Mouse (Mus musculus): ENCODE measurements around the gene Asic3.
"Not testable (repeated sequence)": the region's sequence is repeated elsewhere in the genome, so short reads cannot be mapped to it uniquely, and the experiment has no call there.

Asic3 gene

DNA sequence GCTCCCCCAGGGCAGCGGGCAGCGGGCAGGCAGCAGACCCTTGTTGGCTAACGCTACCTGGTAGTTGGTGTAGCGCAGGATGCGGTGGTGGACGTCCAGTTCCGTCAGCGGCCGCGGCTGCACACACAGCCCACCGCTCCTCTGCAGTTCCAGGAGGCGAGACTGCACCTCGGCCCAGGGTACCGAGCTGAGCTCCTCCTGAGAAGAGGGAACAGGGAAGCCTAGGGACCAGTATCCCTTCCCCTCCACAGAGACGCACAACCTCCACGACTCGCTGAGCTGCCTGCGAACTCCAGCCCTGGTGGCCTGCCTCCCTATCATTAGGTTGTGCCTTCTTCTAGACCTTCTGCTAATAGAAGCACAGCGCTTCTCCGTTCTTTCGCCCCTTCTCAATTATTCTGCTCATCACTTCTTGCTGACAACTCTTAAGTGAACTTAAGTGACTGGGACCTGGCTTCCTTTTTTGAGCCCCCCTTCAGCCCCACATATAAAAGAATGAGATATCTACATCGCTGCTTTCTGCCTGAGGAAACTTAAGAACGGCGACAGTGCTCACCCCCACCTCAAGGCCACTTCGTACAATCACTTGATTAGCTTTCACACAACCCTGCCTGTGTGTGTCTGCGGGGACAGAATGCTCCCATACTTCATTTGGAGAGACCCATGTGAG, 24.8 kb upstream of the Asic3 start:
- no peak for DNase-seq (ENCODE audit: low spot score)

DNA sequence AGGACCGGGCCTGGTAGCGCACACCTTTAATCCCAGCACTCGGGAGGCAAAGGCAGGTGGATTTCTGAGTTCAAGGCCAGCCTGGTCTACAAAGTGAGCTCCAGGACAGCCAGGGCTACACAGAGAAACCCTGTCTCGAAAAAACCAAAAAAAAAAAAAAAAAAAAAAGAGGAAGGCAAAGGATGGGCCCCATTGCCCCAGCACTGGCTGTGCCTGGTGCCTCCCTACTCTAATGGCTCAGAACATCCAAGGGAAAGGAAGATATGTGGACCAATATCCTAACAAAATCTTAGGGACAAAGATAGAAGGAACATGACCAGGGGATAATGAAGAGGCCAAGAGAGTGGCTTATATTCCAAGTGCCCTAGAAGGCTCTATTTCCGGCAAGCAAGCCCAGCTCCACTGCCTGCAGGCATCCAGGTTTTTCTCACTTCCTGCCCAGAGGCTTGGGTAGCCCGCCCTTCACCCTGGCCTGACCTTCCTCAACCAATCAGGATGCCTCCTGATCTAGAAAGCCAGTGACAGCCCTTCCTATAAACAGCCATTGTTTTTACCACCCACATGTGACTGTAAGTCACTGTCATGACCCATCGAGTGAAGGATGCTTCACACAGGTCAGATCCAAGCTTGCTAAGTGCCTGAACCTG, 24.1 kb upstream of the Asic3 start:
- DNase-seq (ENCODE audit: low spot score) = peak; percentile 72

DNA sequence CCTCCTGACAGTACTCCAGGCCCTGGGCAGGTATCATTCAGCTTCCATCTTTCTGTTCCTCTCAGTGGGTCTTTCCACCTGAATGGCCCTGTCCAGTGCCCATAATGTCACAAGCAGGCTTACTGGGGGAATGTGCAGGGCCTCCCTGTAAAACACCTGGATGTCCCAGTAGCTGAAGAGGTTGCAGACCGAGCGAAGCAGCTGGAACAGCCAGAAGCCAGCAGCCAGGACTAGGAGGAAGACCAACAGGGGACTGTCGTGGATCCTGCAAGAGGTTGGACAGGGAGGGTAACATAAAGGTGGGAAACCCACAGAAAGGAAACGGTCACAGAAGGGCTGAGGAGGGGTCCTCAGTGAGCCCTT, 23.6 kb upstream of the Asic3 start:
- DNase-seq (ENCODE audit: low spot score) = no peak

DNA sequence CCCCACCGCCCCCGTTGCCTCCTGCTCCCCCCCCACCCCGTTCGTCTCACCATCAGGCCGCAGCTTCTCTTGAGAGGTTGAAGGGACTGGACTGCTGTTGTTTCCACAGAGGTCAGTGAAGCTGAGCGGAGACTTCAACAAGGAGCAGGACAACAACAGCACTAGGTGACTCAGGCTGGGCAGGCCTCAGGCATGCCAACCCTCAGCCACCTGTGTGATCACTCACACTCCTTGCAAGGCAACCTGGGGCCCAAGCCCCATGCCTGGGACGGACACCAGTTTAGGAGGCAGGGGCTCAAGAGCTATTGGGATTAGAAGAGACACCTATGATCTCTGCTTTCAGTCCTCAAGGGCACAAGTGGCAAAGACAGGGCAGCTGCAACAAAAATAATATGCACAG, 21.3 kb upstream of the Asic3 start, which contains the start of gene Atg9b:
Atg9b (minus strand) TSS at position 280 of the 400 bp plus-strand sequence.
- DNase-seq (ENCODE audit: low spot score) = no peak

DNA sequence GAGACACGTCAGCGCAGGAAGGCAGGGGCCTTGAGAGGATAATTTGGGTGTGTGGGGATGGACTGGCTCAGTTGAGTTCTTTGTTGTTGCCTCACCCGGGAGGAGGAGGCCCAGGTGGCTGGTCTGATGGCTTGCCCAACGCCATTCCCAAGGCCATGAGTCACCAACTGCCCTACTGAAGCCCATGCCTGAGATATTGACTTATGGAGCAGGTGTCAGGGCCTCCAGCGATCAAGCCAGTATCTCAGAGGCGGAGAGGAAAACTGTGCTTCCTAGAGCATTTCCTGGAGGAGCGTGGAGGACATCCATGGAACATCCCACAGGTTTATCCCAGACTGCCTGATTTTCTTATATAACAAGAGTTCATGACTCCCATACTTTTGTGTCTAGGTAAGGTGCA, 20.5 kb upstream of the Asic3 start:
- DNase-seq (ENCODE audit: low spot score) = no peak

DNA sequence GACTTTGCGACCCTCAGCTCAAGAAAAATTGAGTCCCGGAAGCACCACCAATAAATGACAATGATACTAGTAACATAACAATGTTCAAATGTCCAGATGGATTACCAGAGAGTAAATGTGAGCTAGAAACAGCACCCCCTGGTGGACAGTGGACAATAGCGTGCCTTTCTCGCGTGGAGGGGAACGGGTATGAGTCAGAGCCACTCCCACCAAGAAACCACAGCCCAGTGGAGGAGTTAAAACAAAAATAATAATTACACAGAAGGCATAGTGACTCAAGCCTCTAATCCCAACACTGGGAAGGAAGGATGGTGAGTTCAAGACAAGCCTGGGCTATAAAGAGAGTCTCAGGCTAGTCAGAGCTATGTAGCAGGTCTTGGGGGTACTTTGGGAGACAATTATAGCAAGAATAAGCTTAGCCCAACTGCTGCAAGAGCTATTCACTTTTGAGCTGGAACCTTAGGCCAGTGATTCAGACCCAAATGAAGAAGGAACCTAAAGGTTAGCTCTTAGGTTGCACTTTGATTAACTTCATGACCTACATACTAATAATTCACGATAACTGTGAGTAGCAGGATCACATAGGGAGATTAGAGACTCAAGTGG, 19.7 kb upstream of the Asic3 start, which contains the start of gene Abcb8:
Abcb8 (plus strand) TSS at position 272 of the 606 bp plus-strand sequence.
- peak; percentile 89 for DNase-seq (ENCODE audit: low spot score)

DNA sequence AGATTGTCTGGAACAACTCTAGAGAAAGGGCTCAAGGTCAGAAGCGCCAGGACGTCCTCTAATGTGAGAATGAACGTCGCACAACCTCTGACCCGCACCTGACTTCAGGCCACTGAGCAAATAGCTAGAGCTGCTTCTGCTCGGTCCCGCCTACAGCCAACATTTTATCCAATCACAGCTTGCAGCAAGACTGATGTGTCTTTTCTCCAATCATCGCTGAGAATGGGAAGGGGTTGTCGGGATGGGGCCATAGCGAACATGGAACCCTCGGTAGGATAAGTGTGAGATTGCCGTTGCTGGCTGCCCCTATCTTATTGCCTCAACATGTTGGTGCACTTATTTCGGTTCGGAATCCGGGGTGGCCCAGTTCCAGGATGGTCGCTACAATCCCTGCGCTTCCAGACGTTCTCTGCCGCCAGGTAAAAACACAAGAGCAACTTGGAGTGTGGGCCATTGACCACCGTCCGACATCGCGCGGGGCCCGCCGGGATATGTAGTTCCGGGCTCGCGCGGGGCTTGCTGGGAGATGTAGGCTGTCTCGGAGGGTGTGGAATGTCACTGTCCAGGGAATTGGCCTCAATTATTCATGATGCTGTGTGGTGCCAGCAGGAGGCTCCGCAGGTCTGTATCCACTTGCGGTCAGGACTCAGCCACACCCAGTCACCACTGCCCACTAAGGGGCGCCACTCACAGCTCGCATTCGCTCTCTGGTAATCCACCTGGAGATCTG, 18.9 kb upstream of the Asic3 start:
- peak; percentile 98 for DNase-seq (ENCODE audit: low spot score)

DNA sequence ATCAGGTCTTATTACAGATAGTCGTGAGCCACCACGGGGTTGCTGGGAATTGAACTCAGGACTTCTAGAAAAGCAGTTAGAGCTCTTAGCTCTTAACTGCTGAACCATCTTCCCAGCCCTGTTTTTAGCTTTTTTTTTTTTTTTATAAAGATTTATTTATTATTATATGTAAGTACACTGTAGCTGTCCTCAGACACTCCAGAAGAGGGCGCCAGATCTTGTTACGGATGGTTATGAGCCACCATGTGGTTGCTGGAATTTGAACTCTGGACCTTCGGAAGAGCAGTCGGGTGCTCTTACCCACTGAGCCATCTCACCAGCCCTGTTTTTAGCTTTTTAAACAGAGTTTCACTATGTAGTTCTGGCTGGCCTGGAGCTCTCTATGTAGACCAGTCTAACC, 16.9 kb upstream of the Asic3 start:
- not testable (repeated sequence) for DNase-seq (ENCODE audit: low spot score)

DNA sequence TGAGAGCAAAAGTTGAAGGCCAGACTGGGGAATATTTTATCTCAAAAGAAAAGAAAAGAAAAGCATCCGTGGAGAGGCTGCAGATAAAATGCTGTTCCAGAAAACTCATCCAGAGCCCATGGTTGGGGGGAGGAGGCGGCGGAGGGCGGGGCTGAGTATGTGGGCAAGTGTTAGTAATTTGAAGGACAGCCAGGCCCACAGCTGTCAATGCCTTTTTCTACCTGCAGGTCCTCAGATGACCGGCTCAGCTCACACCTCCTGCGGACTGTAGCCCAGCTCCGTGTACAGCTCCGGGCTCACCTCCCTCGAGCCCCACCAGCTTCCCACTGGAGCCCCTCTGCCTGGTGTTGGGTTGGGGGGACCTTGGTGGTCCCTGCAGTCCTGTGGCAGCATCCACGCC, 13.5 kb upstream of the Asic3 start:
- no peak for DNase-seq (ENCODE audit: low spot score)

DNA sequence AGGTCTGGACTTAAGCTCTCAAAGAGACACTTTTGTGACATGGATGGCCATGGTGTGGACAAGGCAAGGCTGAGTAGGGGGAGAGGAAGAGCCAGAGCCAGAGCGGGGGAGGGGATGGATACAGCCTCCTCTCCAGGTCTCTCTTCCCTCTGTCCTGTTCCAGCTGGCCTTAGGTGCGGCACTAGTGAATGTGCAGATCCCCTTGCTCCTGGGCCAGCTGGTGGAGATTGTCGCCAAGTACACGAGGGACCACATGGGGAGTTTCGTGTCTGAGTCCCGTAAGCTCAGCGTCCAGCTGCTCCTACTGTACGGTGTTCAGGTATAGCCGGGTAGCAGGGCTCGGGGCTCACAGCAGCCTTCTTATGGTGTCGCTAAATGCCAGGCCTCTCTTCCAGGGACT, 12.8 kb upstream of the Asic3 start:
- no peak for DNase-seq (ENCODE audit: low spot score)

DNA sequence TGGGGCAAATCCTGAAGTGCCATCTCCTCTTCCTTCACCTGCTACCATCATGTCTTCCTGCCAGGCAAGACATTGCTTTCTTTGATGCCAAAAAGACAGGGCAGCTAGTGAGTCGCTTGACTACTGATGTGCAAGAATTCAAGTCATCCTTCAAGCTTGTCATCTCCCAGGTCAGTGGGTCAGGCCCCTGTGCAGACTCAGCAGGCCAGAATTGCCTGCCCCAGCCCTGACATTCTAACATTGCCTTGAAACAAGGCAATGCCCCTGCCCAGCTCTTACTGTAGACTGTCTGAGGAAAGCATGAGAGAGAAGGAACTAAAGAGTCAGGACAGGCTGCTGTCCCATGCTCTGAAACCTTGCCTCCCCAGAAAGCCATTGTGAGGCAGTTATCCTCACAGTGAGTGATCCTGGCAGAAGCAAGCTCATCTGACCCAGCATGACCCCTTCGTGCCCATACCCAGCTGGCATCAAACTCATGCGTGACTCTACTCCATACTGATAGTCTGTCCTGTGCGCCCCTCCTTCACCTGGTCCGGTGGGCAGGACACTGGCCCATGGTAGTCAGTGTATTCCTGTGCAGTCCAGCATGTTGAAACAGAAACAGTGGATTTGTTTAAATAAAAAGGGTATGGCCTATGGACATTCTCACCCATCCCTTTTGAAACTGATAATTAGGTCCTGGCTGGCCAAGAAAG, 12.1 kb upstream of the Asic3 start:
- no peak for DNase-seq (ENCODE audit: low spot score)

DNA sequence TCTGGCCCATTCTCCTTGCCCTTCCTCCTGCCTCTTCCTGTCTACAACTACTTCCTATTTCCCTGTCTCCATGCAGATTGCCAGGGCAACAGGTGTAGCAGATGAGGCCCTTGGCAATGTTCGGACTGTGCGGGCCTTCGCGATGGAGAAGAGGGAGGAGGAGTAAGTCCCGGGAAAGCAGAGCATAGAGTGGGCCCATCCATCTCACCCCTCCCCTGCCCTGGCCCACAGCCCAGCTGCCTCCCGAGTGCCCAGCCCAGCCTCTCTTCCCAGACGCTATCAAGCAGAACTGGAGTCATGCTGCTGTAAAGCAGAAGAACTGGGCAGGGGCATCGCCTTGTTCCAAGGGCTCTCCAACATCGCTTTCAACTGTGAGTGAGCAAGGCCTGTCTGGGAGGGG, 11.2 kb upstream of the Asic3 start:
- no peak for DNase-seq (ENCODE audit: low spot score)

DNA sequence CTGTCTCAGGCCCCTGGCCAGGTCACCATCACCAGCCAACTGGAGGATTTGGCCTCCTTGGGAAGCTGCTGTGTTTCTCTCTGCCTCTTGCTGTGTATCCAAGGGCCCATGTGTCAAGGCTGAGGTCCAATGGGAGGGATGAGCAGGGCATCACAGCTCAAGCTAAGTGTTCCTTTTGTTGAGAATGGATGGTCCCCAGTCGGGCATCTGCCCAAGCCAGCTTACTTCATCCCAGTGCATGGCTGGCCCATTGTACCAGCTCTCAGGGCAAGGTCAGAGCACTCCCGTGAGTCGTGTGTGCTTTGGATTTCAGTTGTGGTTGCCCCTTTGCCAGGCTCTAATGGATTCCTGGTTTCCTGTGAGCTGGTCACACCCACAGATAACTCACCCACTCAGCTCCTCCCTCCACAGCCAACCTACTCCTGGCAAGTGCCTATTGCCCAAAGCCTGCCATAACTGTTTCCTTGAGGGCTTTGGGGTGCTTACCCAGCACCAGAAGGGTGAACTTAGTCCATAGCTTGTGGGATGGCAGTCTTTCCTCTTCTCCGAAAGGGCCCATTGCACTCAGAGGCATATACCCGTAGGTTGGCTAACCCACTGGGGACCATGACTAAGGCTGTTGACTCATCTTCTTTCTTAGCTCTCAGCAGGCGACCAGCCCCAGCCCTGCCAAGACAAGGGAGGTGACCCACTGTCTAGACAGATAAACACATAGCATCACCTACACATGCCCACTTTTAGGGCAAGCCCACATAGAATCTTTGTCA, 8.4 kb upstream of the Asic3 start:
- DNase-seq (ENCODE audit: low spot score) = no peak

DNA sequence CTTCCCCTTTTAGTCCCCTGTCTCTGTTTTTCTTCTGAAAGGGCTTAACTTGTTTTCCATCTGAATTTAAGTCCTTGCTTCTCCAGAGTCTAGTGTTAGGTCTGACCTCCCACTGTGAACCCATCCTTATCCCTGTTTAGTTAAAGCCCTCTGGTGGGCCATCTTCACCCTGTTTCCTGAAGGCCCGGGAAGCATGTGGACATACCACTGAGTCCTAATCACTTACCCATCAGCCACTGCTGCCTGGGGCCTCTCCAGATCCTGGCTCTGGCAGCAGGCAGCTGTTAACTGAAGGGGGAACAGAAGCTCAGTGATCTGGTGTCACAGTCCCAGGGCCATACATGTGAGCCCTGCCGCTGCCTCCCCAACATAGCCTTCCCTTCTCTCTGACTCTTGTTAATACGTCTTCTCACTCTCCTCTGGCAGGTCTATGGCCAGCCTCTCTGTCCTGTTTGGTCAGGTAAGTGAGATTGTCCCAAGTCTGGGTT, 7.8 kb upstream of the Asic3 start:
- no peak for DNase-seq (ENCODE audit: low spot score)

DNA sequence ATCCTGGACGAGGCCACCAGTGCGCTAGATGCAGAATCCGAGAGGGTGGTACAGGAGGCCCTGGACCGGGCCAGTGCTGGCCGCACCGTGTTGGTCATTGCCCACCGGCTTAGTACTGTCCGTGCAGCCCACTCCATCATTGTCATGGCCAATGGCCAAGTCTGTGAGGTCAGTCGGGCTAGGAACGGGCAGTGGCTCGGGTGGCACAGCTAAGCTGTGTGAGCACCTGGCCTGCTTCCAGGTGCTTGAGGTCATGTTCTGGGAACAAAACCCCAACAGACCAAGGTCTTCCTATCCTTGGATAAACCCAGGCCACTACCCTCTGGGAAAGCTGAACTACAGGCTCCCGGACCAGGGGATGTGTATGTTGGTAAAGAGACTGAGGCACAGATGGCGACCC, 4.5 kb upstream of the Asic3 start:
- no peak for DNase-seq (ENCODE audit: low spot score)

DNA sequence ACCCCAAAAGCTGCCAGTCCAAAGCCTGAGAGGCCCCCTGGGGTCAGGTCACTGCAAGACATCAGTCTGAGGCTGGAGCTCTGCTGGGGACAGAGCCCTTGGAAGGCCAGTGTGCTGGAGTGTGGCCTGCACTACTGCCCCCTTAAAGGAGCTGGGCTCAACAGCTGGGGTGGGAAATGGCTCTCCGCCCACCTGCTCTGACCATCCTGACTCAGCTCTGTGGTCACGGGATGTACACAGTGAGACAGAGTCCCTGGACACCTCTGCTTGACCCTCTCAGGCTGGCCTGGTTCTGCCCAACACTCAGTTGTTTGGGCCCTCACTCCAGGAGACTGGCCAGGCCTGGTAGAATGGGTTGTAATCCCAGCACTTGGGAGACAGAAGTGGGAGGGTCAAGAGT, 3.7 kb upstream of the Asic3 start:
- no peak for DNase-seq (ENCODE audit: low spot score)

DNA sequence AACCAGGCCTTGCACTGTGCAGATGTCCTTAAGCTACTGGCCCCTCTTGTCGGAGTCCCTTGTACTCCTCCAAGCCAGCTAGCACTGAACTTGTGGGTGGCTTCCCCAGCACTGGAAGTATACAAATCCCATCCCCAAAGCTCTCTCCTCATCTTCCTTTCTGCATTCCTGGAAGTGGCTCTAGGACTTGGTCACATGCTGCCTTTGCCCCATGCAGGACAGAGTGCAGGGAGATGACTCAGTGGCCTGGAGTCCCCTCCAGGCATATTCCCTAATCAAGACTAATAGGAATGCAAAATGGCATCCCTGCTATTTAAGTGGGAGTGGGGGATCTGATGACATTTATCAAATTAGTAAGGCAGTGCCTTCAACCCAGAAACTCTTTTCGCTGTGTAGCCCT, 1.1 kb upstream of the Asic3 start:
- DNase-seq (ENCODE audit: low spot score) = no peak

DNA sequence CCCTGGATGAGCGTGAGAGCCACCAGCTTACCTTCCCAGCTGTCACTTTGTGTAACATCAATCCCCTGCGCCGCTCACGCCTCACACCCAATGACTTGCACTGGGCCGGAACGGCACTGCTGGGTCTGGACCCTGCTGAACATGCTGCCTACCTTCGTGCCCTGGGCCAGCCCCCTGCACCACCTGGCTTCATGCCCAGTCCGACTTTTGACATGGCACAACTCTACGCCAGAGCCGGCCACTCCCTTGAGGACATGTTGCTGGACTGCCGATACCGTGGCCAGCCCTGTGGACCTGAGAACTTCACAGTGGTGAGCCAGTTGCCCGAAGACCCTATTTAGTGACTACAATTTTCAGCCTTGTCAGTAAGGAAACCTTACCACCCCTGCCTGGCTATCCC, 746 bp downstream of the Asic3 start:
- DNase-seq (ENCODE audit: low spot score) = no peak

DNA sequence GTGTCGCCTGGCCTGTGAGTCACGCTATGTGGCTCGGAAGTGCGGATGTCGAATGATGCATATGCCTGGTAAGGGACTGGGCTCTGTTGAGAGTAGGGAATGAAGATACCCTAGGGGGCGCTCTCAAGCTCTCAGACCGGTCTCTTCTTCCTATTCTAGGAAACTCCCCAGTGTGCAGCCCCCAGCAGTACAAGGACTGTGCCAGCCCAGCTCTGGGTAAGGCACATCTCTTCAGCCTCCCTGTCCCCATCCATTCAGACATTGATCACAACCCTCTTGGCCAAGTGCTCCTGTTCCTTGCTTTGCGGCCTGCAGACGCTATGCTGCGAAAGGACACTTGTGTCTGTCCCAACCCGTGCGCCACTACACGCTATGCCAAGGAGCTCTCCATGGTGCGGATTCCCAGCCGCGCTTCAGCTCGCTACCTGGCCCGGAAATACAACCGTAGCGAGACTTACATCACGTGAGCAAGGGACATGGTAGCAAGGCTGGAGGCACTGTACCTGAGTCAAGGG, 3.1 kb downstream of the Asic3 start:
- DNase-seq (ENCODE audit: low spot score) = peak; percentile 73

DNA sequence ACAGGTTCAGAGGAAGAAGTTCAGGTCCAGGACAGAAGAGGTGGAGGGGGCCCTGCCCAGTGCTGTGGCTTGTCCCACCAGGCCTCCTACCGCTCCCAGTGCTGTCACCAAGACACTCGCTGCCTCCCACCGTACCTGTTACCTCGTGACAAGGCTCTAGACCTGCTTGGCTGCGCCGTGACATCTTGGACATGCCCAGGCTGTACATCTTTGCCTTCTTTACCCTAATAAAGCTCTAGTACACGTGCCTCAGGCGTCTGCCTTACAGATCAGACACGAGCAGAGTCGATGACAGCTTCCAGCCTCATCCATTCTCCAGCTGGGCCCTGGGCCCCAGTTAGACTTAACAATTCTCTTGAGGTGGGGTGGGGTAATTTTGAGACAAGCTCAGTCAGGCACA, 4.4 kb downstream of the Asic3 start:
- DNase-seq (ENCODE audit: low spot score) = no peak

DNA sequence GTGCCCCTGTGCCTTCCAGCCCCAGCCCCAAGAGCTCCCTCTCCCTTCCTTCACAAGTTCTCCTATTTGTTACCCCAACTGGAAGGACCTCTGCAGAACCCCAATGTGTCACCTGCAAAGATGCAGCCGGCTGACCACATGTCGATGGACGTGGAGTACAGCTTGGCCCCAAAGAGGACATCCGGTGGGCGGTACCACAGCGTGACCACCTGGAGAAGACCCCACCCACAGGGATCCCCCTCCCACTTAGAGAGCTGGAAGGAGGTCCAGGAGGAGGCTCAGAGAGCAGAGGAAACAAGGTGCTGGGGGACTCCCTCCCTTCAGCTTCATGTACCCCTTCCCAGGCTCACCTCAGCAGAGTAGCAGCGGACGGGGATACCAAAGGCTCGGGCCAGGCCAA, 7.2 kb downstream of the Asic3 start:
- DNase-seq (ENCODE audit: low spot score) = no peak
